Mouse (Mus musculus) gastrocnemius, postnatal 36 days (tissue): ENCODE results near the gene Parp16. TPM values are rescaled to one million over a fixed set of nuclear protein-coding genes. Genes with fewer than 3 reads are reported as not detected.
A peak's percentile ranks its signal among the peaks of the same experiment; 100 is the strongest.

Experiments used
- DNase-seq, 2 experiments: peaks; one replicate each; pipeline ENCODE4 v3.0.0; 2022
- intact Hi-C: fragments of 180-260 bp; cut with DNase I; formaldehyde crosslinking; loops from one replicate; pipeline ENCODE4 v1.15.1; 2025
- total RNA-seq, 2 experiments: library from RNA; stranded (reverse); gene quantifications; 2 replicates each; pipeline ENCODE4 v1.2.3; 2021

Gene Parp16
- total RNA-seq, 2 experiments from 2014 or later = 3.4 to 4.0 TPM

GRCm38 (mm10) chr9:65237616-65238015 is 42.5 kb downstream of the Parp16 start:
- DNase-seq = no peak
- intact Hi-C loops = loop anchor here (10.0 kb wide), 1 partner anchor 197 kb away; the partner anchor contains the start of gene Mtfmt

- intact Hi-C loops = loop anchor here (10.0 kb wide), 1 partner anchor 197 kb away; the partner anchor contains the start of gene Mtfmt
- no peak for DNase-seq
These were observed 43.1 kb downstream of the Parp16 start for GRCm38 (mm10) chr9:65238191-65238760.

- DNase-seq = no peak
- intact Hi-C loops = loop anchor here (10.0 kb wide), 1 partner anchor 196 kb away; the partner anchor contains the start of gene Mtfmt
These were observed 44.0 kb downstream of the Parp16 start for GRCm38 (mm10) chr9:65239176-65239575.

- DNase-seq = no peak
- intact Hi-C loops = loop anchor here (10.0 kb wide), 1 partner anchor 195 kb away; the partner anchor contains the start of gene Mtfmt
These were observed 44.6 kb downstream of the Parp16 start for GRCm38 (mm10) chr9:65239731-65240130.

GRCm38 (mm10) chr9:65240587-65240986 is 45.4 kb downstream of the Parp16 start:
- intact Hi-C loops = no loop called here
- no peak for DNase-seq

- DNase-seq = no peak
- intact Hi-C loops = no loop called here
These were observed 46.8 kb downstream of the Parp16 start for GRCm38 (mm10) chr9:65241973-65242372.

- DNase-seq = no peak
- intact Hi-C loops = no loop called here
These were observed 48.1 kb downstream of the Parp16 start for GRCm38 (mm10) chr9:65243249-65243648.

- intact Hi-C loops = no loop called here
- DNase-seq = no peak
These were observed 49.1 kb downstream of the Parp16 start for GRCm38 (mm10) chr9:65244036-65244806.

- intact Hi-C loops = no loop called here
- DNase-seq = no peak
These were observed 52.6 kb downstream of the Parp16 start for GRCm38 (mm10) chr9:65247502-65248376.

- intact Hi-C loops = no loop called here
- DNase-seq = no peak
These were observed 53.2 kb downstream of the Parp16 start for GRCm38 (mm10) chr9:65248377-65248690.

- no peak for DNase-seq
- intact Hi-C loops = no loop called here
These were observed 56.9 kb downstream of the Parp16 start for GRCm38 (mm10) chr9:65252026-65252425.

- intact Hi-C loops = no loop called here
- DNase-seq = peak in 1 of 2 experiments; percentile 47
These were observed 60.9 kb downstream of the Parp16 start for GRCm38 (mm10) chr9:65255906-65256600.

- DNase-seq = no peak
- intact Hi-C loops = no loop called here
These were observed 62.2 kb downstream of the Parp16 start for GRCm38 (mm10) chr9:65257218-65257910.

GRCm38 (mm10) chr9:65259366-65259765 is 64.2 kb downstream of the Parp16 start:
- intact Hi-C loops = no loop called here
- DNase-seq = no peak

GRCm38 (mm10) chr9:65261591-65262230 is 66.6 kb downstream of the Parp16 start:
- peak; percentile 47 to 63 for DNase-seq
- intact Hi-C loops = no loop called here

GRCm38 (mm10) chr9:65262641-65263120 is 67.5 kb downstream of the Parp16 start:
- no peak for DNase-seq
- intact Hi-C loops = no loop called here

- DNase-seq = no peak
- intact Hi-C loops = no loop called here
These were observed 69.8 kb downstream of the Parp16 start, which contains the start of gene Cilp for GRCm38 (mm10) chr9:65264959-65265358. Gene Cilp, plus strand, starts transcription at chr9:65265180.

- DNase-seq = no peak
- intact Hi-C loops = no loop called here
These were observed 72.8 kb downstream of the Parp16 start for GRCm38 (mm10) chr9:65267742-65268515.
